Comparison of ENCODE assay signal across 25 mouse cellular contexts in genomic region chr6:118944093-118944492, GRCm38 (mm10).
"Had no signal": no experiment of that assay in that cellular context is flagged by ENCODE, and none has a peak within 500 bp of the region (broad histone marks: within the 10 kb centered on the region; RNA-seq: fewer than 3 reads in every experiment).

No protein-coding gene starts in this region.

- H3K4me3 ChIP-seq: heart, adult 2 months; heart, embryonic 13.5 days; heart, embryonic 15.5 days; hindbrain, embryonic 13.5 days; hindbrain, embryonic 15.5 days; kidney, embryonic 15.5 days; limb, embryonic 13.5 days; limb, embryonic 15.5 days; liver, embryonic 12.5 days had no signal

- H3K27ac ChIP-seq: heart, adult 2 months; heart, embryonic 13.5 days; heart, embryonic 15.5 days; hindbrain, embryonic 13.5 days; hindbrain, embryonic 15.5 days; hindbrain, postnatal 0 days; kidney, embryonic 15.5 days; kidney, postnatal 0 days; limb, embryonic 13.5 days; limb, embryonic 15.5 days; liver, embryonic 12.5 days; liver, embryonic 14.5 days had no signal

- DNase-seq: gastrocnemius, postnatal 14 days; gastrocnemius, postnatal 36 days; heart, adult 11 months; heart, adult 2 months; heart, postnatal 14 days; heart, postnatal 36 days; kidney, adult 11 months; kidney, adult 2 months; kidney, adult 9 months; kidney, postnatal 14 days; kidney, postnatal 36 days; layer of hippocampus, adult 9-11 months; layer of hippocampus, postnatal 36 days; left cerebral cortex, postnatal 4 days had no signal
